Mouse (Mus musculus): ENCODE results near the gene Scg5.

GRCm38 (mm10) chr2:113817681-113818606 is 11.0 kb downstream of the Scg5 start:
- TF ChIP-seq EP300 (IDR thresholded peaks at IDR 0.05; ENCODE audit: low read depth) (no peak), CTCF (IDR thresholded peaks at IDR 0.05; ENCODE audit: low read depth) (no peak)

All from liver, embryonic 14.5 days (tissue).